Mouse (Mus musculus): ENCODE results near the gene Arhgef26. TPM values are rescaled to one million over a fixed set of nuclear protein-coding genes. Genes with fewer than 3 reads are reported as not detected.

The Arhgef26 gene
- polyA plus RNA-seq, 1 experiment from 2014 or later = 2.7 TPM

GRCm38 (mm10) chr3:62404477-62405246, 66.5 kb downstream of the Arhgef26 start:
- Histone ChIP-seq H3K4me1 (ENCODE audit: insufficient read depth) (no peaks in the 10 kb centered on the region), H3K27me3 (ENCODE audit: insufficient read depth, low read length) (no peaks in the 10 kb centered on the region), H3K4me2 (ENCODE audit: low read depth, low read length) (no peak overlapping the region), H3K36me3 (replicated peaks; ENCODE audit: insufficient read depth, low read length) (no peaks in the 10 kb centered on the region), H3K9ac (replicated peaks) (no peak overlapping the region), H3K27ac (ENCODE audit: low read depth) (no peak overlapping the region), H3K9me3 (ENCODE audit: low read length) (no peaks in the 10 kb centered on the region), H3K4me3 (ENCODE audit: low read depth, low read length) (no peak overlapping the region)
- ATAC-seq (no peak), DNase-seq (no peak)
- WGBS (ENCODE audit: insufficient replicate concordance) = 70% methylated on average over 7 of the region's 7 CpGs
- TF ChIP-seq CTCF (IDR thresholded peaks at IDR 0.05; ENCODE audit: low read depth) (no peak), EP300 (IDR thresholded peaks at IDR 0.05; ENCODE audit: low read depth) (no peak)

- no peak overlapping the region for H3K4me2 ChIP-seq (ENCODE audit: low read depth, low read length)
- ATAC-seq (no peak), DNase-seq (no peak)
- no peaks in the 10 kb centered on the region for H3K27me3 ChIP-seq (ENCODE audit: insufficient read depth, low read length)
- WGBS (ENCODE audit: insufficient replicate concordance) = 67% methylated on average over 8 of the region's 8 CpGs
- H3K4me3 ChIP-seq (ENCODE audit: low read depth, low read length) = no peak overlapping the region
- no peaks in the 10 kb centered on the region for H3K36me3 ChIP-seq (replicated peaks; ENCODE audit: insufficient read depth, low read length)
- no peaks in the 10 kb centered on the region for H3K9me3 ChIP-seq (ENCODE audit: low read length)
- TF ChIP-seq CTCF (IDR thresholded peaks at IDR 0.05; ENCODE audit: low read depth) = no peak
- no peak for TF ChIP-seq EP300 (IDR thresholded peaks at IDR 0.05; ENCODE audit: low read depth)
- no peak overlapping the region for H3K9ac ChIP-seq (replicated peaks)
- H3K4me1 ChIP-seq (ENCODE audit: insufficient read depth) = no peaks in the 10 kb centered on the region; the same call in 1 of the 2 replicates
- H3K27ac ChIP-seq (ENCODE audit: low read depth) = no peak overlapping the region
Measured at GRCm38 (mm10) chr3:62409555-62410182, 71.5 kb downstream of the Arhgef26 start.

GRCm38 (mm10) chr3:62410491-62410890, 72.3 kb downstream of the Arhgef26 start:
- Histone ChIP-seq H3K9me3 (ENCODE audit: low read length) (no peaks in the 10 kb centered on the region), H3K4me1 (ENCODE audit: insufficient read depth) (no peaks in the 10 kb centered on the region; the same call in 1 of the 2 replicates)

GRCm38 (mm10) chr3:62412704-62413103, 74.6 kb downstream of the Arhgef26 start:
- Histone ChIP-seq H3K9ac (replicated peaks) (no peak overlapping the region), H3K27ac (ENCODE audit: low read depth) (no peak overlapping the region), H3K4me2 (ENCODE audit: low read depth, low read length) (no peak overlapping the region), H3K4me1 (ENCODE audit: insufficient read depth) (no peaks in the 10 kb centered on the region; the same call in 1 of the 2 replicates), H3K4me3 (ENCODE audit: low read depth, low read length) (no peak overlapping the region), H3K27me3 (ENCODE audit: insufficient read depth, low read length) (no peaks in the 10 kb centered on the region), H3K9me3 (ENCODE audit: low read length) (no peaks in the 10 kb centered on the region), H3K36me3 (replicated peaks; ENCODE audit: insufficient read depth, low read length) (no peaks in the 10 kb centered on the region)
- ATAC-seq (no peak), DNase-seq (no peak)
- 65% methylated on average over 7 of the region's 7 CpGs for WGBS (ENCODE audit: insufficient replicate concordance)
- no peak for TF ChIP-seq EP300 (IDR thresholded peaks at IDR 0.05; ENCODE audit: low read depth)
- no peak for TF ChIP-seq CTCF (IDR thresholded peaks at IDR 0.05; ENCODE audit: low read depth)

More at GRCm38 (mm10) chr3:62410491-62410890, 72.3 kb downstream of the Arhgef26 start:
- Histone ChIP-seq H3K9ac (replicated peaks) (no peak overlapping the region), H3K27me3 (ENCODE audit: insufficient read depth, low read length) (no peaks in the 10 kb centered on the region), H3K4me3 (ENCODE audit: low read depth, low read length) (no peak overlapping the region), H3K4me2 (ENCODE audit: low read depth, low read length) (no peak overlapping the region), H3K27ac (ENCODE audit: low read depth) (no peak overlapping the region), H3K36me3 (replicated peaks; ENCODE audit: insufficient read depth, low read length) (no peaks in the 10 kb centered on the region)
- no peak for DNase-seq
- 77% methylated on average over 4 of the region's 4 CpGs for WGBS (ENCODE audit: insufficient replicate concordance)
- TF ChIP-seq EP300 (IDR thresholded peaks at IDR 0.05; ENCODE audit: low read depth) (no peak), CTCF (IDR thresholded peaks at IDR 0.05; ENCODE audit: low read depth) (no peak)
- no peak for ATAC-seq

GRCm38 (mm10) chr3:62414926-62415325, 76.8 kb downstream of the Arhgef26 start:
- 82% methylated on average over 4 of the region's 4 CpGs for WGBS (ENCODE audit: insufficient replicate concordance)
- Histone ChIP-seq H3K9ac (replicated peaks) (no peak overlapping the region), H3K4me1 (ENCODE audit: insufficient read depth) (no peaks in the 10 kb centered on the region; the same call in 1 of the 2 replicates), H3K4me2 (ENCODE audit: low read depth, low read length) (no peak overlapping the region), H3K27ac (ENCODE audit: low read depth) (no peak overlapping the region), H3K9me3 (ENCODE audit: low read length) (no peaks in the 10 kb centered on the region), H3K27me3 (ENCODE audit: insufficient read depth, low read length) (no peaks in the 10 kb centered on the region), H3K4me3 (ENCODE audit: low read depth, low read length) (no peak overlapping the region), H3K36me3 (replicated peaks; ENCODE audit: insufficient read depth, low read length) (no peaks in the 10 kb centered on the region)
- no peak for TF ChIP-seq EP300 (IDR thresholded peaks at IDR 0.05; ENCODE audit: low read depth)
- TF ChIP-seq CTCF (IDR thresholded peaks at IDR 0.05; ENCODE audit: low read depth) = no peak
- ATAC-seq = no peak
- no peak for DNase-seq

GRCm38 (mm10) chr3:62417458-62417857, 79.3 kb downstream of the Arhgef26 start:
- no peaks in the 10 kb centered on the region for H3K9me3 ChIP-seq (ENCODE audit: low read length)
- no peak overlapping the region for H3K4me3 ChIP-seq (ENCODE audit: low read depth, low read length)
- no peaks in the 10 kb centered on the region for H3K27me3 ChIP-seq (ENCODE audit: insufficient read depth, low read length)
- no peaks in the 10 kb centered on the region for H3K36me3 ChIP-seq (replicated peaks; ENCODE audit: insufficient read depth, low read length)
- no peak overlapping the region for H3K4me2 ChIP-seq (ENCODE audit: low read depth, low read length)
- no peaks in the 10 kb centered on the region; the same call in 1 of the 2 replicates for H3K4me1 ChIP-seq (ENCODE audit: insufficient read depth)
- no peak overlapping the region for H3K27ac ChIP-seq (ENCODE audit: low read depth)
- TF ChIP-seq CTCF (IDR thresholded peaks at IDR 0.05; ENCODE audit: low read depth) (no peak), EP300 (IDR thresholded peaks at IDR 0.05; ENCODE audit: low read depth) (no peak)
- no peak for ATAC-seq
- WGBS (ENCODE audit: insufficient replicate concordance) = 87% methylated on average over 6 of the region's 6 CpGs
- H3K9ac ChIP-seq (replicated peaks) = no peak overlapping the region
- no peak for DNase-seq
